27 mouse cellular contexts compared by ENCODE assay signal in genomic region chr9:84028120-84028519, GRCm38 (mm10).
DNase-seq lines count a peak whose midpoint lies in the region; TF ChIP-seq lines count a peak whose summit lies in the region.
"Had no signal": no experiment of that assay in that cellular context is flagged by ENCODE, and none has a peak within 500 bp of the region (broad histone marks: within the 10 kb centered on the region; RNA-seq: fewer than 3 reads in every experiment).

No protein-coding gene starts in this region.

- no peaks in the 10 kb centered on the region for H3K79me2 ChIP-seq in MEL (ENCODE audit: control insufficient read depth, insufficient read depth, low read length, poor library complexity)

- H3K4me3 ChIP-seq in MEL (ENCODE audit: control insufficient read depth in 1 of 2, insufficient read depth in 1 of 2, low read depth in 2 of 2, low read length in 2 of 2): no peak overlapping the region
- H3K4me3 ChIP-seq: embryonic facial prominence, embryonic 12.5 days; heart, adult 2 months; heart, embryonic 13.5 days; intestine, embryonic 15.5 days; myocyte; neural tube, embryonic 12.5 days had no signal

- no peak for TF ChIP-seq RAD21 in MEL (IDR thresholded peaks at IDR 0.05; ENCODE audit: low read depth, low read length)

- TF ChIP-seq POLR2A in MEL (IDR thresholded peaks at IDR 0.05; ENCODE audit: control insufficient read depth in 1 of 2, insufficient read depth in 1 of 2, low read depth in 1 of 2, low read length in 2 of 2, poor library complexity in 1 of 2): no peak

- no peak for TF ChIP-seq CTCF in MEL (IDR thresholded peaks at IDR 0.05 in 2 of 3, conservative IDR thresholded peaks at IDR 0.05 in 1 of 3; ENCODE audit: control insufficient read depth in 1 of 3, insufficient read depth in 1 of 3, low read depth in 2 of 3, low read length in 3 of 3, poor library complexity in 1 of 3, severe bottlenecking in 1 of 3)

- no peak overlapping the region for H3K27ac ChIP-seq in MEL (ENCODE audit: control insufficient read depth, low read depth, low read length)
- H3K27ac ChIP-seq: embryonic facial prominence, embryonic 12.5 days; heart, adult 2 months; heart, embryonic 13.5 days; intestine, embryonic 15.5 days; kidney, postnatal 0 days; liver, embryonic 14.5 days; macrophage; neural tube, embryonic 12.5 days had no signal

- no peaks in the 10 kb centered on the region for H3K36me3 ChIP-seq in MEL (ENCODE audit: control insufficient read depth in 1 of 2, insufficient read depth in 2 of 2, low read length in 2 of 2)
- H3K36me3 ChIP-seq: embryonic facial prominence, embryonic 12.5 days; heart, embryonic 13.5 days; intestine, embryonic 15.5 days; neural tube, embryonic 12.5 days had no signal

- DNase-seq in heart, adult 11 months: peak; percentile 82
- DNase-seq in heart, adult 9 months (ENCODE audit: low spot score in 2 of 2): no peak
- peak; percentile 83 for DNase-seq in A20 (ENCODE audit: low read depth, low spot score)
- peak; percentile 13 for DNase-seq in MEL (ENCODE audit: low read depth, low spot score)
- peak; percentile 7 to 18 for DNase-seq in spleen, adult 18-20 months
- DNase-seq in kidney, adult 11 months: no peak
- DNase-seq in left cerebral cortex, adult 18-20 months (ENCODE audit: low spot score in 2 of 2): no peak
- no peak for DNase-seq in left cerebral cortex, adult 9 months (ENCODE audit: low spot score in 2 of 2)
- DNase-seq: adrenal gland, adult 8-10 months; cerebellum, adult 11 months; cerebellum, adult 9-11 months; embryo, embryonic 11 days; gastrocnemius, postnatal 36 days; heart, adult 2 months; heart, postnatal 14 days; kidney, adult 8-10 months; kidney, postnatal 4 days; liver; lung, embryonic 14.5 days had no signal

- H3K9ac ChIP-seq in MEL (ENCODE audit: control insufficient read depth, low read depth, low read length, poor library complexity, severe bottlenecking): no peak overlapping the region
- H3K9ac ChIP-seq: embryonic facial prominence, embryonic 12.5 days; heart, embryonic 13.5 days; intestine, embryonic 15.5 days; liver, embryonic 14.5 days; lung, embryonic 14.5 days; neural tube, embryonic 12.5 days had no signal

- H3K9me3 ChIP-seq in MEL (replicated peaks; ENCODE audit: insufficient read depth, low read length): no peaks in the 10 kb centered on the region
- H3K9me3 ChIP-seq: embryonic facial prominence, embryonic 12.5 days; heart, embryonic 13.5 days; intestine, embryonic 15.5 days; neural tube, embryonic 12.5 days had no signal

- no peak for TF ChIP-seq EP300 in MEL (IDR thresholded peaks at IDR 0.05; ENCODE audit: low read depth in 1 of 2, low read length in 2 of 2)

- no peaks in the 10 kb centered on the region for H3K27me3 ChIP-seq in MEL (ENCODE audit: control insufficient read depth in 1 of 2, insufficient read depth in 2 of 2, low read length in 2 of 2)
- H3K27me3 ChIP-seq: embryonic facial prominence, embryonic 12.5 days; heart, embryonic 13.5 days; intestine, embryonic 15.5 days; neural tube, embryonic 12.5 days had no signal

- no peaks in the 10 kb centered on the region for H3K4me1 ChIP-seq in MEL (ENCODE audit: control insufficient read depth in 1 of 2, insufficient read depth in 2 of 2, low read length in 2 of 2)
- H3K4me1 ChIP-seq: intestine, embryonic 15.5 days had no signal

TF ChIP-seq in MEL, 35 proteins besides CTCF, POLR2A, EP300 and RAD21:
- TF ChIP-seq USF2 (IDR thresholded peaks at IDR 0.05; ENCODE audit: borderline replicate concordance in 1 of 2, insufficient read depth in 1 of 2, low read depth in 1 of 2, low read length in 2 of 2): no peak
- TF ChIP-seq RCOR1 (IDR thresholded peaks at IDR 0.05; ENCODE audit: low read depth, low read length): no peak
- no peak for TF ChIP-seq GABPA (IDR thresholded peaks at IDR 0.05; ENCODE audit: low read depth, low read length)
- no peak for TF ChIP-seq UBTF (IDR thresholded peaks at IDR 0.05; ENCODE audit: borderline replicate concordance, insufficient read depth, low read depth, low read length)
- no peak for TF ChIP-seq E2F4 (IDR thresholded peaks at IDR 0.05; ENCODE audit: borderline replicate concordance, low read depth, low read length)
- TF ChIP-seq CHD2 (IDR thresholded peaks at IDR 0.05; ENCODE audit: low read length): no peak
- no peak for TF ChIP-seq MAFK (IDR thresholded peaks at IDR 0.05; ENCODE audit: borderline replicate concordance, low read depth, low read length)
- no peak for TF ChIP-seq MAX (IDR thresholded peaks at IDR 0.05; ENCODE audit: low read length)
- no peak for TF ChIP-seq POLR2AphosphoS2 (IDR thresholded peaks at IDR 0.05; ENCODE audit: low read length)
- no peak for TF ChIP-seq ZC3H11A (IDR thresholded peaks at IDR 0.05; ENCODE audit: low read depth, low read length)
- no peak for TF ChIP-seq MYC (IDR thresholded peaks at IDR 0.05; ENCODE audit: low read depth, low read length)
- no peak for TF ChIP-seq MXI1 (IDR thresholded peaks at IDR 0.05; ENCODE audit: low read depth, low read length)
- no peak for TF ChIP-seq KAT2A (conservative IDR thresholded peaks at IDR 0.05; ENCODE audit: low read depth, low read length)
- TF ChIP-seq SIN3A (IDR thresholded peaks at IDR 0.05; ENCODE audit: low read length): no peak
- no peak for TF ChIP-seq ZKSCAN1 (IDR thresholded peaks at IDR 0.05; ENCODE audit: low read depth, low read length)
- TF ChIP-seq NELFE (IDR thresholded peaks at IDR 0.05; ENCODE audit: low read depth, low read length): no peak
- no peak for TF ChIP-seq TAL1 (IDR thresholded peaks at IDR 0.05; ENCODE audit: low read length)
- TF ChIP-seq NRF1 (IDR thresholded peaks at IDR 0.05; ENCODE audit: insufficient read depth, low read depth, low read length, poor library complexity, severe bottlenecking): no peak
- no peak for TF ChIP-seq BHLHE40 (IDR thresholded peaks at IDR 0.05; ENCODE audit: borderline replicate concordance, low read depth, low read length)

Comparison
In these comparisons a context has a peak if more than half of its experiments do, and no peak if none do; other contexts are left out.
1. DNase-seq: peak in heart, adult 11 months (single experiment), A20 (single experiment), MEL (single experiment) and spleen, adult 18-20 months (2 of 2); none in heart, adult 9 months (0 of 2), kidney, adult 11 months (single experiment), left cerebral cortex, adult 18-20 months (0 of 2) and left cerebral cortex, adult 9 months (0 of 2).